10 mouse cellular contexts compared by ENCODE assay signal in genomic region chr8:111079861-111080271, GRCm38 (mm10). TPM values are rescaled to one million over a fixed set of nuclear protein-coding genes. Genes with fewer than 3 reads are reported as not detected.
DNase-seq lines count a peak whose midpoint lies in the region; ATAC-seq lines count a peak whose summit lies in the region.
"Had no signal": no experiment of that assay in that cellular context is flagged by ENCODE, and none has a peak within 500 bp of the region (broad histone marks: within the 10 kb centered on the region; RNA-seq: fewer than 3 reads in every experiment).

No protein-coding gene starts in this region.

- H3K4me3 ChIP-seq in forebrain, embryonic 10.5 days = no peak overlapping the region
- H3K4me3 ChIP-seq in forebrain, embryonic 15.5 days = no peak overlapping the region
- H3K4me3 ChIP-seq in kidney, embryonic 16.5 days (ENCODE audit: low read length) = peak overlapping the region; percentile 44
- H3K4me3 ChIP-seq: heart, embryonic 13.5 days had no signal

- 44% methylated on average over 6 of the region's 6 CpGs for WGBS in forebrain, embryonic 10.5 days
- 41% methylated on average over 6 of the region's 6 CpGs for WGBS in forebrain, embryonic 15.5 days
- WGBS in kidney, embryonic 16.5 days = 12% methylated on average over 6 of the region's 6 CpGs

- no peak for DNase-seq in forebrain, embryonic 10.5 days (ENCODE audit: extremely low spot score, low spot score)
- DNase-seq in 3T3-L1 (ENCODE audit: low read depth, low spot score) = peak; percentile 74
- DNase-seq in thymus, postnatal 36 days = no peak
- no peak for DNase-seq in spleen, postnatal 14 days (ENCODE audit: low spot score in 2 of 2)
- DNase-seq in right cerebral cortex, postnatal 36 days (ENCODE audit: low spot score in 2 of 2) = no peak
- DNase-seq: right cerebral cortex, postnatal 25 days had no signal

- H3K36me3 ChIP-seq in forebrain, embryonic 10.5 days (replicated peaks) = no peaks in the 10 kb centered on the region
- H3K36me3 ChIP-seq in forebrain, embryonic 15.5 days = no peaks in the 10 kb centered on the region
- H3K36me3 ChIP-seq in kidney, embryonic 16.5 days (ENCODE audit: insufficient read depth, low read length) = no peaks in the 10 kb centered on the region
- H3K36me3 ChIP-seq: heart, embryonic 13.5 days had no signal

- no peaks in the 10 kb centered on the region for H3K27me3 ChIP-seq in forebrain, embryonic 10.5 days (ENCODE audit: poor library complexity, severe bottlenecking)
- H3K27me3 ChIP-seq in forebrain, embryonic 15.5 days = no peaks in the 10 kb centered on the region
- no peaks in the 10 kb centered on the region for H3K27me3 ChIP-seq in kidney, embryonic 16.5 days (ENCODE audit: insufficient read depth, low read length)

- H3K9ac ChIP-seq in forebrain, embryonic 15.5 days (replicated peaks) = no peak overlapping the region
- H3K9ac ChIP-seq in kidney, embryonic 16.5 days (replicated peaks; ENCODE audit: low read length) = peak overlapping the region; percentile 61
- H3K9ac ChIP-seq: heart, embryonic 13.5 days had no signal

- ATAC-seq in forebrain, embryonic 15.5 days (replicated peaks) = no peak
- 0 out of 2 replicates have a peak, but pooled peaks have one; percentile 25 for ATAC-seq in common myeloid progenitor, adult 5-6 weeks (replicated peaks; ENCODE audit: low read depth, poor library complexity, severe bottlenecking)
- peak; percentile 84 for ATAC-seq in kidney, embryonic 16.5 days (ENCODE audit: low FRiP score, low TSS enrichment)

- peak overlapping the region; percentile 60 for H3K27ac ChIP-seq in forebrain, embryonic 10.5 days
- H3K27ac ChIP-seq in forebrain, embryonic 15.5 days (replicated peaks) = no peak overlapping the region
- H3K27ac ChIP-seq in kidney, embryonic 16.5 days (ENCODE audit: low read length) = peak overlapping the region; percentile 94
- H3K27ac ChIP-seq: heart, embryonic 13.5 days had no signal

- no peaks in the 10 kb centered on the region for H3K9me3 ChIP-seq in forebrain, embryonic 10.5 days
- no peaks in the 10 kb centered on the region for H3K9me3 ChIP-seq in forebrain, embryonic 15.5 days
- H3K9me3 ChIP-seq in kidney, embryonic 16.5 days (ENCODE audit: low read length) = no peaks in the 10 kb centered on the region
- H3K9me3 ChIP-seq: heart, embryonic 13.5 days had no signal

- H3K4me1 ChIP-seq in forebrain, embryonic 10.5 days = peaks cover 42% of the 10 kb centered on the region
- H3K4me1 ChIP-seq in forebrain, embryonic 15.5 days = no peaks in the 10 kb centered on the region
- peaks cover 29% of the 10 kb centered on the region for H3K4me1 ChIP-seq in kidney, embryonic 16.5 days (ENCODE audit: insufficient read depth, low read length)

- no peak overlapping the region for H3K4me2 ChIP-seq in forebrain, embryonic 15.5 days (replicated peaks)
- peak overlapping the region; percentile 56 for H3K4me2 ChIP-seq in kidney, embryonic 16.5 days (replicated peaks; ENCODE audit: low read depth, low read length)
- H3K4me2 ChIP-seq: heart, embryonic 13.5 days had no signal

RNA-seq across cellular contexts. Expression of gene Clec18a, which starts 12.4 kb away (rescaled TPM):
- polyA plus RNA-seq in forebrain, embryonic 10.5 days (2016; fragmentation: Nextera tagmentation; extraction: Ambion mirVana) = 1.6 and 2.9 TPM in 2 replicates
- 0.60 and 0.79 TPM in 2 replicates for polyA plus RNA-seq in forebrain, embryonic 15.5 days (2015; fragmentation: Nextera tagmentation; extraction: Ambion mirVana)
- 0.27 TPM in 1 of 2 replicates, not detected in the other for total RNA-seq in common myeloid progenitor, adult 5-6 weeks (2017)
- polyA plus RNA-seq in kidney, embryonic 16.5 days (2015; fragmentation: Nextera tagmentation; extraction: Ambion mirVana) = 87.0 and 94.7 TPM in 2 replicates
- polyA plus RNA-seq: heart, embryonic 13.5 days had no signal

RNA-seq across cellular contexts. Expression of gene Pdpr, which starts 14.6 kb away (rescaled TPM):
- 11.9 and 12.3 TPM in 2 replicates for polyA plus RNA-seq in forebrain, embryonic 10.5 days (2016; fragmentation: Nextera tagmentation; extraction: Ambion mirVana)
- 11.5 and 14.0 TPM in 2 replicates for polyA plus RNA-seq in forebrain, embryonic 15.5 days (2015; fragmentation: Nextera tagmentation; extraction: Ambion mirVana)
- total RNA-seq in common myeloid progenitor, adult 5-6 weeks (2017) = 24.8 and 24.9 TPM in 2 replicates
- polyA plus RNA-seq in kidney, embryonic 16.5 days (2015; fragmentation: Nextera tagmentation; extraction: Ambion mirVana) = 10.5 and 12.7 TPM in 2 replicates

RNA-seq across cellular contexts. Expression of gene Exosc6, which starts 23.7 kb away (rescaled TPM):
- polyA plus RNA-seq in forebrain, embryonic 10.5 days (2016; fragmentation: Nextera tagmentation; extraction: Ambion mirVana) = 7.6 and 14.8 TPM in 2 replicates
- polyA plus RNA-seq in forebrain, embryonic 15.5 days (2015; fragmentation: Nextera tagmentation; extraction: Ambion mirVana) = not detected in 2 replicates
- total RNA-seq in common myeloid progenitor, adult 5-6 weeks (2017) = 28.1 and 55.6 TPM in 2 replicates
- 19.1 TPM in 2 replicates for polyA plus RNA-seq in kidney, embryonic 16.5 days (2015; fragmentation: Nextera tagmentation; extraction: Ambion mirVana)

RNA-seq across cellular contexts. Expression of gene Aars, which starts 46.9 kb away (rescaled TPM):
- 87.6 and 91.2 TPM in 2 replicates for polyA plus RNA-seq in forebrain, embryonic 10.5 days (2016; fragmentation: Nextera tagmentation; extraction: Ambion mirVana)
- 68.8 and 69.6 TPM in 2 replicates for polyA plus RNA-seq in forebrain, embryonic 15.5 days (2015; fragmentation: Nextera tagmentation; extraction: Ambion mirVana)
- 45.0 and 48.4 TPM in 2 replicates for total RNA-seq in common myeloid progenitor, adult 5-6 weeks (2017)
- polyA plus RNA-seq in kidney, embryonic 16.5 days (2015; fragmentation: Nextera tagmentation; extraction: Ambion mirVana) = 57.7 and 66.3 TPM in 2 replicates

RNA-seq across cellular contexts. Expression of gene Ddx19b, which starts 48.3 kb away (rescaled TPM):
- 11.8 and 12.4 TPM in 2 replicates for polyA plus RNA-seq in forebrain, embryonic 10.5 days (2016; fragmentation: Nextera tagmentation; extraction: Ambion mirVana)
- polyA plus RNA-seq in forebrain, embryonic 15.5 days (2015; fragmentation: Nextera tagmentation; extraction: Ambion mirVana) = 8.2 and 8.9 TPM in 2 replicates
- 14.0 and 14.6 TPM in 2 replicates for total RNA-seq in common myeloid progenitor, adult 5-6 weeks (2017)
- 6.2 and 6.8 TPM in 2 replicates for polyA plus RNA-seq in kidney, embryonic 16.5 days (2015; fragmentation: Nextera tagmentation; extraction: Ambion mirVana)

Comparison
In these comparisons a context has a peak if more than half of its experiments do, and no peak if none do; other contexts are left out.
1. RNA of gene Clec18a, which starts 12.4 kb away (polyA plus RNA-seq): 87.0 to 94.7 TPM in kidney, embryonic 16.5 days; 1.6 to 2.9 TPM in forebrain, embryonic 10.5 days and 0.60 to 0.79 TPM in forebrain, embryonic 15.5 days; every median in the first group is over 10 times any median in the second.